Mouse (Mus musculus): ENCODE measurements at regions not wholly inside any gene's neighbourhood (a gene's known extent, or its start where the extent isn't known, plus 50 kb on each side); places are given as distances from the start of the nearest gene placed in this dataset.

- DNase-seq: no peak
These were observed 60.2 kb upstream of the Rbms3 start for GRCm38 (mm10) chr9:117689946-117690345.

Data from lung, postnatal 10 days (tissue).